ENCODE assay signal across 22 mouse cellular contexts in genomic region chr2:6330756-6331155, GRCm38 (mm10). TPM values are rescaled to one million over a fixed set of nuclear protein-coding genes. Genes with fewer than 3 reads are reported as not detected.
DNase-seq lines count a peak whose midpoint lies in the region; ATAC-seq and TF ChIP-seq lines count a peak whose summit lies in the region.
"Had no signal": no experiment of that assay in that cellular context is flagged by ENCODE, and none has a peak within 500 bp of the region (broad histone marks: within the 10 kb centered on the region; RNA-seq: fewer than 3 reads in every experiment).

No protein-coding gene starts in this region.

- ATAC-seq in G1E (ENCODE audit: extremely low read depth, insufficient number of reproducible peaks, low FRiP score, poor library complexity, severe bottlenecking): no peak
- peak; percentile 21 to 25; a peak in 1 of 4 replicates for ATAC-seq in hematopoietic stem cell, adult 5-6 weeks (replicated peaks in 1 of 2; ENCODE audit: insufficient read depth in 1 of 2, low FRiP score in 2 of 2, low TSS enrichment in 1 of 2, low read depth in 1 of 2, poor library complexity in 2 of 2, severe bottlenecking in 2 of 2)
- peak; percentile 22 for ATAC-seq in megakaryocyte, adult 5-6 weeks (ENCODE audit: poor library complexity, severe bottlenecking)
- no peak for ATAC-seq in kidney, embryonic 14.5 days (ENCODE audit: low FRiP score, low TSS enrichment)
- ATAC-seq in heart, embryonic 12.5 days (ENCODE audit: insufficient number of reproducible peaks, low FRiP score): no peak
- ATAC-seq: midbrain, embryonic 16.5 days had no signal

- H3K4me1 ChIP-seq in G1E (ENCODE audit: insufficient read depth, low read depth, low read length): peaks cover 61% of the 10 kb centered on the region
- peaks cover 31% of the 10 kb centered on the region for H3K4me1 ChIP-seq in kidney, embryonic 14.5 days (ENCODE audit: control insufficient read depth, insufficient read depth, low read length)
- peaks cover 42% of the 10 kb centered on the region for H3K4me1 ChIP-seq in heart, embryonic 12.5 days (replicated peaks)
- H3K4me1 ChIP-seq: hindbrain, embryonic 15.5 days had no signal

- DNase-seq in A20 (ENCODE audit: low read depth, low spot score) (peak; percentile 77), G1E (ENCODE audit: low spot score) (no peak)
- DNase-seq in thymus, postnatal 4 days: no peak
- no peak for DNase-seq in layer of hippocampus, adult 9-11 months
- DNase-seq: adrenal gland, postnatal 36 days; cerebellum, adult 2 months; gastrocnemius, postnatal 25 days; kidney, postnatal 10 days; lung, postnatal 10 days; retina, postnatal 1 day; right cerebral cortex, postnatal 4 days; thymus, postnatal 25 days had no signal

- H3K4me2 ChIP-seq in kidney, embryonic 14.5 days (replicated peaks; ENCODE audit: low read depth, low read length): no peak overlapping the region
- no peak overlapping the region for H3K4me2 ChIP-seq in heart, embryonic 12.5 days
- H3K4me2 ChIP-seq: forebrain, embryonic 12.5 days; heart, embryonic 13.5 days; hindbrain, embryonic 15.5 days; limb, embryonic 15.5 days had no signal

- 70% methylated on average over 8 of the region's 8 CpGs for WGBS in kidney, embryonic 14.5 days
- 84% methylated on average over 8 of the region's 8 CpGs for WGBS in heart, embryonic 12.5 days

- H3K27me3 ChIP-seq in G1E (ENCODE audit: insufficient read depth, low read length): no peaks in the 10 kb centered on the region
- H3K27me3 ChIP-seq in kidney, embryonic 14.5 days (ENCODE audit: control insufficient read depth, insufficient read depth, low read length): no peaks in the 10 kb centered on the region
- H3K27me3 ChIP-seq in heart, embryonic 12.5 days (replicated peaks): no peaks in the 10 kb centered on the region
- H3K27me3 ChIP-seq: forebrain, embryonic 12.5 days; heart, embryonic 13.5 days; hindbrain, embryonic 15.5 days; limb, embryonic 15.5 days had no signal

- no peak for TF ChIP-seq CTCF in G1E (IDR thresholded peaks at IDR 0.05; ENCODE audit: low read depth, low read length)

- H3K9me3 ChIP-seq in G1E (replicated peaks): no peaks in the 10 kb centered on the region
- no peaks in the 10 kb centered on the region for H3K9me3 ChIP-seq in kidney, embryonic 14.5 days (ENCODE audit: control insufficient read depth, low read length)
- no peaks in the 10 kb centered on the region for H3K9me3 ChIP-seq in heart, embryonic 12.5 days (replicated peaks)
- H3K9me3 ChIP-seq: embryonic facial prominence, embryonic 10.5 days; forebrain, embryonic 12.5 days; heart, embryonic 13.5 days; hindbrain, embryonic 15.5 days; limb, embryonic 15.5 days had no signal

- peak overlapping the region; percentile 15; the same call in 1 of the 2 replicates for H3K4me3 ChIP-seq in G1E (ENCODE audit: low read depth, low read length)
- no peak overlapping the region for H3K4me3 ChIP-seq in kidney, embryonic 14.5 days (ENCODE audit: low read length)
- H3K4me3 ChIP-seq in heart, embryonic 12.5 days: no peak overlapping the region
- H3K4me3 ChIP-seq: embryonic facial prominence, embryonic 10.5 days; forebrain, embryonic 12.5 days; heart, embryonic 13.5 days; hindbrain, embryonic 15.5 days; limb, embryonic 15.5 days had no signal

- H3K27ac ChIP-seq in kidney, embryonic 14.5 days (ENCODE audit: low read depth, low read length): no peak overlapping the region
- H3K27ac ChIP-seq in heart, embryonic 12.5 days (ENCODE audit: poor library complexity, severe bottlenecking): no peak overlapping the region
- H3K27ac ChIP-seq: embryonic facial prominence, embryonic 10.5 days; forebrain, embryonic 12.5 days; heart, embryonic 13.5 days; hindbrain, embryonic 15.5 days; limb, embryonic 15.5 days had no signal

- peaks cover 31% of the 10 kb centered on the region for H3K36me3 ChIP-seq in G1E (replicated peaks)
- H3K36me3 ChIP-seq in kidney, embryonic 14.5 days (ENCODE audit: control insufficient read depth, insufficient read depth, low read length): no peaks in the 10 kb centered on the region
- H3K36me3 ChIP-seq in heart, embryonic 12.5 days: no peaks in the 10 kb centered on the region
- H3K36me3 ChIP-seq: forebrain, embryonic 12.5 days; heart, embryonic 13.5 days; hindbrain, embryonic 15.5 days; limb, embryonic 15.5 days had no signal

- no peak overlapping the region for H3K9ac ChIP-seq in kidney, embryonic 14.5 days (ENCODE audit: low read depth, low read length)
- H3K9ac ChIP-seq in heart, embryonic 12.5 days: no peak overlapping the region
- H3K9ac ChIP-seq: forebrain, embryonic 12.5 days; heart, embryonic 13.5 days; hindbrain, embryonic 15.5 days; limb, embryonic 15.5 days had no signal

RNA-seq across cellular contexts. Expression of gene Usp6nl, which starts 8.3 kb away (rescaled TPM):
- total RNA-seq in G1E (2014; fragmentation: Nextera tagmentation) (42.7 and 45.3 TPM in 2 replicates), G1E (2017) (17.3 and 17.5 TPM in 2 replicates)
- polyA plus RNA-seq in G1E (2012): 17.2 and 20.8 TPM in 2 replicates
- 29.1 and 34.9 TPM in 2 replicates for total RNA-seq in hematopoietic stem cell, adult 5-6 weeks (2017)
- 7.3 and 8.2 TPM in 2 replicates for total RNA-seq in megakaryocyte, adult 5-6 weeks (2015)
- 6.1 and 7.2 TPM in 2 replicates for total RNA-seq in megakaryocyte, adult 5-6 weeks (2017)
- polyA plus RNA-seq in kidney, embryonic 14.5 days (2014; fragmentation: Nextera tagmentation; extraction: Ambion mirVana): 5.6 and 15.9 TPM in 2 replicates
- 10.2 and 10.4 TPM in 2 replicates for polyA plus RNA-seq in heart, embryonic 12.5 days (2016; fragmentation: Nextera tagmentation; extraction: Ambion mirVana)

Comparison
In these comparisons a context has a peak if more than half of its experiments do, and no peak if none do; other contexts are left out.
1. ATAC-seq: peak in hematopoietic stem cell, adult 5-6 weeks (2 of 2) and megakaryocyte, adult 5-6 weeks (single experiment); none in G1E (single experiment), kidney, embryonic 14.5 days (single experiment) and heart, embryonic 12.5 days (single experiment).